Mouse (Mus musculus) midbrain, embryonic 16.5 days (tissue): Measurements from ENCODE around the gene Tes. TPM values are rescaled to one million over a fixed set of nuclear protein-coding genes. Genes with fewer than 3 reads are reported as not detected.

ENCODE experiments used
- polyA plus RNA-seq: library from polyadenylated mRNA; unstranded; fragments of >200 nt; fragmentation: Nextera tagmentation; extraction: Ambion mirVana; gene quantifications from 2 replicates; pipeline ENCODE4 v1.2.1, GENCODE M21; 2015

Gene Tes
- polyA plus RNA-seq, 1 experiment from 2014 or later = 26.7 TPM

Other genes starting within 250 kb of the Tes start
- 0.34 and 0.45 TPM in 2 replicates for gene Tfec, start 166.7 kb upstream of the Tes start, polyA plus RNA-seq
- gene Cav2, start 216.0 kb downstream of the Tes start, polyA plus RNA-seq = 16.0 and 17.1 TPM in 2 replicates
- 28.2 and 33.9 TPM in 2 replicates for gene Cav1, start 241.2 kb downstream of the Tes start, polyA plus RNA-seq